Comparison of ENCODE assay signal across 17 mouse cellular contexts in genomic region chr3:133965322-133965721, GRCm38 (mm10).
"Had no signal": no experiment of that assay in that cellular context is flagged by ENCODE, and none has a peak within 500 bp of the region (broad histone marks: within the 10 kb centered on the region; RNA-seq: fewer than 3 reads in every experiment).

No protein-coding gene starts in this region.

- DNase-seq: left cerebral cortex, postnatal 4 days; liver; liver, embryonic 13.5 days; liver, postnatal 0 days; lung, adult 18-20 months; lung, adult 2 months; lung, embryonic 14.5 days; lung, postnatal 10 days; lung, postnatal 14 days; lung, postnatal 36 days; lung, postnatal 4 days; midbrain, embryonic 14.5 days had no signal

- ATAC-seq: liver, embryonic 12.5 days; liver, postnatal 0 days; lung, postnatal 0 days; midbrain, embryonic 13.5 days; midbrain, embryonic 15.5 days; midbrain, embryonic 16.5 days had no signal
